Mouse (Mus musculus) limb, embryonic 11.5 days (tissue): ENCODE measurements around the gene Fbxo27. TPM values are rescaled to one million over a fixed set of nuclear protein-coding genes. Genes with fewer than 3 reads are reported as not detected.

Experiments
- ATAC-seq: fragments of 200-750 bp; cut with Nextera tagmentation; 2 replicates; pipeline ENCODE4 v1.8.0; 2017; ENCODE audit warnings: low read depth; ENCODE audit not compliant: insufficient number of reproducible peaks, low FRiP score, low TSS enrichment
- DNase-seq: peaks from one replicate; pipeline ENCODE4 v3.0.0-alpha.2; 2015; ENCODE audit warnings: low spot score
- H3K27ac ChIP-seq: fragments of 300-500 bp; sonication (generic); replicated peaks from 2 replicates; pipeline ENCODE4 v1.5.1; 2014; ENCODE audit warnings: low read depth, mild to moderate bottlenecking, low read length
- H3K27me3 ChIP-seq: fragments of 300-500 bp; sonication (generic); 2 replicates; pipeline ENCODE4 v1.6.1; 2014; ENCODE audit warnings: mild to moderate bottlenecking, low read length, mixed read lengths; ENCODE audit not compliant: control insufficient read depth, insufficient read depth
- H3K36me3 ChIP-seq: fragments of 300-500 bp; sonication (generic); 2 replicates; pipeline ENCODE4 v1.6.1; 2014; ENCODE audit warnings: mild to moderate bottlenecking, low read length, moderate library complexity, mixed read lengths; ENCODE audit not compliant: control insufficient read depth, insufficient read depth
- H3K4me1 ChIP-seq: fragments of 300-500 bp; sonication (generic); 2 replicates; pipeline ENCODE4 v1.6.1; 2014; ENCODE audit warnings: low read length, mixed read lengths; ENCODE audit not compliant: control insufficient read depth, insufficient read depth
- H3K4me2 ChIP-seq: fragments of 300-500 bp; sonication (generic); 2 replicates; pipeline ENCODE4 v1.6.1; 2014; ENCODE audit warnings: low read depth, mild to moderate bottlenecking, moderate library complexity; ENCODE audit not compliant: severe bottlenecking
- H3K4me3 ChIP-seq: fragments of 300-500 bp; sonication (generic); 2 replicates; pipeline ENCODE4 v1.5.1; 2014; ENCODE audit warnings: low read depth, low read length
- H3K9ac ChIP-seq: fragments of 300-500 bp; sonication (generic); 2 replicates; pipeline ENCODE4 v1.6.1; 2014; ENCODE audit warnings: mild to moderate bottlenecking, low read length
- H3K9me3 ChIP-seq: fragments of 300-500 bp; sonication (generic); 2 replicates; pipeline ENCODE4 v1.6.1; 2016; ENCODE audit warnings: low read length; ENCODE audit not compliant: control insufficient read depth
- WGBS: fragments of 180-500 bp; shearing (Covaris S2); extraction: QIAGEN DNeasy Blood & Tissue Kit; methylation state at CpG from one replicate; pipeline ENCODE4 v1.1.7; 2014; 5-methylcytosine and 5-hydroxymethylcytosine counted together
- polyA plus RNA-seq: library from polyadenylated mRNA; unstranded; fragments of >200 nt; fragmentation: Nextera tagmentation; extraction: Ambion mirVana; gene quantifications from 2 replicates; pipeline ENCODE4 v1.2.1, GENCODE M21; 2014

Fbxo27 gene
- polyA plus RNA-seq, 1 experiment from 2014 or later = 5.9 TPM

DNA sequence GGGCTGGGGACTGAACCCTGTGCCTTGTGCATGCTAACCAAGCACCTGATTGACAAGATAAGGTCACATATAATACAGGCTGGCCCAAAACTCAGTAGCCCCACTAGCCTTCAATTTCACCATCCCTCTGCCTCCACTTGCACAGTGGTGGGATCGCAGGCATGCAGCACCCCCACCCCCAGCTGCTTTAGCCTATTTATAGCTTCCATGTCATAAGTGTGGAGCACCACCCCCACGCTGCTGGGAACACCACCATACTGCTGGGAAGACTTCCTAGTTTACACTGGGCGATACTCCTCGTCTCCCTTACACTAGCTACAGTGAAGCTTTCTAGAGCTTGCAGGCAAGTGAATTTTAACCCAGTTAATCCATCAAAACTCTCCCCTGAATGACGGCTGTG, 22.0 kb downstream of the Fbxo27 start:
- H3K4me2 ChIP-seq = no peak overlapping the region
- H3K4me1 ChIP-seq = 0 out of 2 replicates have a peak, but pooled peaks cover 5% of the 10 kb centered on the region
- H3K9ac ChIP-seq = no peak overlapping the region
- H3K4me3 ChIP-seq = no peak overlapping the region
- no peaks in the 10 kb centered on the region for H3K9me3 ChIP-seq
- ATAC-seq (no peak), DNase-seq (no peak)
- 76% methylated on average over 5 of the region's 5 CpGs for WGBS
- no peak overlapping the region for H3K27ac ChIP-seq
- H3K36me3 ChIP-seq = no peaks in the 10 kb centered on the region
- H3K27me3 ChIP-seq = no peaks in the 10 kb centered on the region

DNA sequence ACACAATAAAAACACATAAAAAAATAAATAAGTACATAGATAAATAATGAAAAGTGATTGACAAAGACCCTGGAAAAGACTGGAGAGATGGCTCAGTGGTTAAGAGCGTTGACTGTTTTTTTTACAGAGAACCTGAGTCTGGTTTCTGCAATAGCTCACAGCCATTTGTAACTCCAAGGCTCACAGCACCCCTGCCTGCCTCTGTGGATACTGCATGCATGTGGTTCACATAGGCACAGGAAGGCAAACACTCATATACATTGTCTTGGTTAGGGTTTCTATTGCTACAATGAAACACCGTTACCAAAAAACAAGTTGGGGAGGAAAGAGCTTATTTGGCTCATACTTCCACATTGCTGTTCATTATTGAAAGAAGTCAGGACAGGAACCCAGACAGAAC, 22.9 kb downstream of the Fbxo27 start:
- no peak overlapping the region for H3K4me2 ChIP-seq
- no peak overlapping the region for H3K4me3 ChIP-seq
- H3K36me3 ChIP-seq = no peaks in the 10 kb centered on the region
- no peaks in the 10 kb centered on the region for H3K27me3 ChIP-seq
- DNase-seq (no peak), ATAC-seq (no peak)
- 0 out of 2 replicates have a peak, but pooled peaks cover 5% of the 10 kb centered on the region for H3K4me1 ChIP-seq
- WGBS = 91% methylated on average over 2 of the region's 2 CpGs
- H3K9ac ChIP-seq = no peak overlapping the region
- no peak overlapping the region for H3K27ac ChIP-seq
- H3K9me3 ChIP-seq = no peaks in the 10 kb centered on the region

GRCm38 (mm10) chr7:28716590-28717281, 24.1 kb downstream of the Fbxo27 start, which contains the start of gene Fbxo17:
Gene Fbxo17 (plus strand): TSS chr7:28716804.
- peak; percentile 79 for ATAC-seq
- WGBS = 5% methylated on average over 36 of the region's 36 CpGs
- Histone ChIP-seq H3K27me3 (no peaks in the 10 kb centered on the region), H3K27ac (0 out of 2 replicates have a peak within 1 kb of the TSS, but pooled peaks have one; percentile 36), H3K4me2 (peak within 1 kb of the TSS; percentile 75), H3K9me3 (no peaks in the 10 kb centered on the region), H3K9ac (peak within 1 kb of the TSS; percentile 78), H3K4me1 (0 out of 2 replicates have a peak, but pooled peaks cover 5% of the 10 kb centered on the region), H3K36me3 (no peaks in the 10 kb centered on the region), H3K4me3 (peak within 1 kb of the TSS; percentile 48)
- peak; percentile 81 for DNase-seq

- H3K9ac ChIP-seq = no peak overlapping the region
- H3K27ac ChIP-seq = no peak overlapping the region
- 86% methylated on average over 10 of the region's 10 CpGs for WGBS
- H3K4me2 ChIP-seq = no peak overlapping the region
- no peaks in the 10 kb centered on the region for H3K27me3 ChIP-seq
- H3K36me3 ChIP-seq = no peaks in the 10 kb centered on the region
- no peak for DNase-seq
- no peaks in the 10 kb centered on the region for H3K9me3 ChIP-seq
- ATAC-seq = no peak
- no peak overlapping the region for H3K4me3 ChIP-seq
- H3K4me1 ChIP-seq = 0 out of 2 replicates have a peak, but pooled peaks cover 5% of the 10 kb centered on the region
These were observed 25.1 kb downstream of the Fbxo27 start for GRCm38 (mm10) chr7:28717726-28718125.

GRCm38 (mm10) chr7:28719159-28719558, 26.5 kb downstream of the Fbxo27 start:
- DNase-seq = no peak
- 50% methylated on average over 4 of the region's 4 CpGs for whole genome bisulfite sequencing
- H3K36me3 ChIP-seq = no peaks in the 10 kb centered on the region
- no peak overlapping the region for H3K27ac ChIP-seq
- no peak overlapping the region for H3K4me2 ChIP-seq
- ATAC-seq = no peak
- no peak overlapping the region for H3K9ac ChIP-seq
- no peaks in the 10 kb centered on the region for H3K9me3 ChIP-seq
- no peak overlapping the region for H3K4me3 ChIP-seq
- no peaks in the 10 kb centered on the region for H3K27me3 ChIP-seq
- H3K4me1 ChIP-seq = 0 out of 2 replicates have a peak, but pooled peaks cover 5% of the 10 kb centered on the region

DNA sequence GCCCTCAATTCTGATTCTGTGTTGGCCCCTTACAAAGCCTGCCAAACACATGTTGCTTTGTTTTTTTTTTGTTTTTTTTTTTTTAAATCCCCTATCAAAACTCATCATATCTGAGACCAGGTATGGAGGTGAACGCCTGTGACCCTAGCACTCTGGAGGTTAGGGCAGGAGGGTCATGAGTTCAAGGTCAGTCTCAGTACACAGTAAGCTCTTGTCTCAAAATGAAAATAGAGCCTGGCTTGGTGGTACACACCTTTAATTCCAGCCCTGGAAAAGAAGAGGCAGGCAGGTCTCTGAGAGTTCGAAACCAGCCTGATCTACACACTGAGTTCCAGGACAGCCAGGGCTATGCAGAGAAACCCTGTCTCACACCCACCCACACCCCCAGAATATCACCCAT, 27.0 kb downstream of the Fbxo27 start:
- H3K4me1 ChIP-seq = 0 out of 2 replicates have a peak, but pooled peaks cover 5% of the 10 kb centered on the region
- H3K27ac ChIP-seq = no peak overlapping the region
- no peak overlapping the region for H3K4me3 ChIP-seq
- H3K9ac ChIP-seq = no peak overlapping the region
- no peaks in the 10 kb centered on the region for H3K9me3 ChIP-seq
- H3K27me3 ChIP-seq = no peaks in the 10 kb centered on the region
- 80% methylated on average over 2 of the region's 2 CpGs for WGBS
- no peaks in the 10 kb centered on the region for H3K36me3 ChIP-seq
- ATAC-seq = no peak
- H3K4me2 ChIP-seq = no peak overlapping the region
- no peak for DNase-seq

GRCm38 (mm10) chr7:28720753-28721537, 28.3 kb downstream of the Fbxo27 start:
- 53% methylated on average over 3 of the region's 3 CpGs for WGBS
- H3K4me2 ChIP-seq = no peak overlapping the region
- H3K9ac ChIP-seq = no peak overlapping the region
- H3K27ac ChIP-seq = no peak overlapping the region
- ATAC-seq (no peak), DNase-seq (peak; percentile 42)
- no peaks in the 10 kb centered on the region for H3K27me3 ChIP-seq
- no peak overlapping the region for H3K4me3 ChIP-seq
- H3K9me3 ChIP-seq = no peaks in the 10 kb centered on the region
- no peaks in the 10 kb centered on the region for H3K36me3 ChIP-seq
- 0 out of 2 replicates have a peak, but pooled peaks cover 5% of the 10 kb centered on the region for H3K4me1 ChIP-seq

- no peaks in the 10 kb centered on the region for H3K9me3 ChIP-seq
- H3K4me1 ChIP-seq = 0 out of 2 replicates have a peak, but pooled peaks cover 5% of the 10 kb centered on the region
- no peak overlapping the region for H3K9ac ChIP-seq
- no peak overlapping the region for H3K27ac ChIP-seq
- WGBS = 92% methylated on average over 7 of the region's 7 CpGs
- no peak overlapping the region for H3K4me3 ChIP-seq
- H3K4me2 ChIP-seq = no peak overlapping the region
- H3K27me3 ChIP-seq = no peaks in the 10 kb centered on the region
- no peak for DNase-seq
- H3K36me3 ChIP-seq = no peaks in the 10 kb centered on the region
- ATAC-seq = no peak
These were observed 29.4 kb downstream of the Fbxo27 start for GRCm38 (mm10) chr7:28722079-28722478.
